Mouse (Mus musculus) forebrain, embryonic 12.5 days (tissue): ENCODE data around the gene Cd46. TPM values are rescaled to one million over a fixed set of nuclear protein-coding genes. Genes with fewer than 3 reads are reported as not detected.

ENCODE experiments used
- ATAC-seq: fragments of 200-750 bp; cut with Nextera tagmentation; 2 replicates; pipeline ENCODE4 v1.8.0; 2017; ENCODE audit warnings: moderate TSS enrichment; ENCODE audit not compliant: low FRiP score
- H3K27ac ChIP-seq: fragments of 300-500 bp; sonication (generic); 2 replicates; pipeline ENCODE4 v1.5.1; 2016; ENCODE audit warnings: mild to moderate bottlenecking
- H3K27me3 ChIP-seq: fragments of 300-500 bp; sonication (generic); 2 replicates; pipeline ENCODE4 v1.6.1; 2016; ENCODE audit warnings: mild to moderate bottlenecking
- H3K36me3 ChIP-seq: fragments of 300-500 bp; sonication (generic); replicated peaks from 2 replicates; pipeline ENCODE4 v1.6.1; 2016; ENCODE audit warnings: mild to moderate bottlenecking
- H3K4me1 ChIP-seq: fragments of 300-500 bp; sonication (generic); 2 replicates; pipeline ENCODE4 v1.6.1; 2016
- H3K4me2 ChIP-seq: fragments of 300-500 bp; sonication (generic); 2 replicates; pipeline ENCODE4 v1.6.1; 2016; ENCODE audit warnings: mild to moderate bottlenecking, moderate library complexity
- H3K4me3 ChIP-seq: fragments of 300-500 bp; sonication (generic); replicated peaks from 2 replicates; pipeline ENCODE4 v1.5.1; 2016; ENCODE audit warnings: mild to moderate bottlenecking
- H3K9ac ChIP-seq: fragments of 300-500 bp; sonication (generic); 2 replicates; pipeline ENCODE4 v1.6.1; 2016; ENCODE audit warnings: mild to moderate bottlenecking
- H3K9me3 ChIP-seq: fragments of 300-500 bp; sonication (generic); 2 replicates; pipeline ENCODE4 v1.6.1; 2016
- WGBS: fragments of 180-500 bp; shearing (Covaris S2); methylation state at CpG from one replicate; pipeline ENCODE4 v1.1.7; 2016; 5-methylcytosine and 5-hydroxymethylcytosine counted together
- polyA plus RNA-seq: library from polyadenylated mRNA; unstranded; fragments of >200 nt; fragmentation: Nextera tagmentation; extraction: Ambion mirVana; gene quantifications from 2 replicates; pipeline ENCODE4 v1.2.1, GENCODE M21; 2016

Cd46 gene
- polyA plus RNA-seq, 1 experiment from 2014 or later: 1.4 TPM

- Histone ChIP-seq H3K9ac (no peak overlapping the region), H3K27ac (no peak overlapping the region), H3K4me2 (no peak overlapping the region), H3K27me3 (no peaks in the 10 kb centered on the region), H3K4me1 (no peaks in the 10 kb centered on the region), H3K36me3 (no peaks in the 10 kb centered on the region), H3K9me3 (no peaks in the 10 kb centered on the region), H3K4me3 (no peak overlapping the region)
- ATAC-seq: peak; percentile 86
These were observed 51.6 kb downstream of the Cd46 start for GRCm38 (mm10) chr1:195040437-195040836.

GRCm38 (mm10) chr1:195038386-195038785, 53.7 kb downstream of the Cd46 start:
- no peaks in the 10 kb centered on the region for H3K4me1 ChIP-seq
- ATAC-seq: no peak
- no peak overlapping the region for H3K4me3 ChIP-seq
- no peaks in the 10 kb centered on the region for H3K9me3 ChIP-seq
- 74% methylated on average over 1 of the region's 1 CpGs for WGBS
- no peak overlapping the region for H3K27ac ChIP-seq
- H3K9ac ChIP-seq: no peak overlapping the region
- H3K27me3 ChIP-seq: no peaks in the 10 kb centered on the region
- no peaks in the 10 kb centered on the region for H3K36me3 ChIP-seq
- no peak overlapping the region for H3K4me2 ChIP-seq

- Histone ChIP-seq H3K9ac (no peak overlapping the region), H3K9me3 (no peaks in the 10 kb centered on the region), H3K4me1 (no peaks in the 10 kb centered on the region), H3K27ac (no peak overlapping the region), H3K4me2 (no peak overlapping the region), H3K36me3 (no peaks in the 10 kb centered on the region), H3K27me3 (no peaks in the 10 kb centered on the region), H3K4me3 (no peak overlapping the region)
- WGBS: 88% methylated on average over 1 of the region's 1 CpGs
- no peak for ATAC-seq
These were observed 54.1 kb downstream of the Cd46 start for GRCm38 (mm10) chr1:195037985-195038384.

GRCm38 (mm10) chr1:195037483-195037882, 54.6 kb downstream of the Cd46 start:
- 89% methylated on average over 6 of the region's 6 CpGs for WGBS
- no peak for ATAC-seq

GRCm38 (mm10) chr1:195033941-195034340, 58.1 kb downstream of the Cd46 start:
- Histone ChIP-seq H3K4me1 (no peaks in the 10 kb centered on the region), H3K9me3 (no peaks in the 10 kb centered on the region), H3K27ac (no peak overlapping the region), H3K36me3 (no peaks in the 10 kb centered on the region), H3K9ac (no peak overlapping the region), H3K27me3 (no peaks in the 10 kb centered on the region), H3K4me3 (no peak overlapping the region), H3K4me2 (no peak overlapping the region)
- no peak for ATAC-seq
- WGBS: 76% methylated on average over 1 of the region's 1 CpGs

More at GRCm38 (mm10) chr1:195037483-195037882, 54.6 kb downstream of the Cd46 start:
- Histone ChIP-seq H3K27me3 (no peaks in the 10 kb centered on the region), H3K9ac (no peak overlapping the region), H3K4me1 (no peaks in the 10 kb centered on the region), H3K27ac (no peak overlapping the region), H3K4me3 (no peak overlapping the region), H3K36me3 (no peaks in the 10 kb centered on the region), H3K4me2 (no peak overlapping the region), H3K9me3 (no peaks in the 10 kb centered on the region)

- WGBS: 94% methylated on average over 1 of the region's 1 CpGs
- H3K9ac ChIP-seq: no peak overlapping the region
- no peaks in the 10 kb centered on the region for H3K36me3 ChIP-seq
These were observed 59.3 kb downstream of the Cd46 start for GRCm38 (mm10) chr1:195032738-195033137.

GRCm38 (mm10) chr1:195031786-195032185, 60.3 kb downstream of the Cd46 start:
- no peak overlapping the region for H3K9ac ChIP-seq
- H3K36me3 ChIP-seq: no peaks in the 10 kb centered on the region
- no peak for ATAC-seq
- H3K27me3 ChIP-seq: no peaks in the 10 kb centered on the region
- no peak overlapping the region for H3K27ac ChIP-seq
- no peaks in the 10 kb centered on the region for H3K4me1 ChIP-seq
- H3K4me3 ChIP-seq: no peak overlapping the region
- no peaks in the 10 kb centered on the region for H3K9me3 ChIP-seq
- no peak overlapping the region for H3K4me2 ChIP-seq

More at GRCm38 (mm10) chr1:195032738-195033137, 59.3 kb downstream of the Cd46 start:
- H3K27ac ChIP-seq: no peak overlapping the region
- H3K4me2 ChIP-seq: no peak overlapping the region
- no peak for ATAC-seq
- no peaks in the 10 kb centered on the region for H3K27me3 ChIP-seq
- no peak overlapping the region for H3K4me3 ChIP-seq
- H3K4me1 ChIP-seq: no peaks in the 10 kb centered on the region
- no peaks in the 10 kb centered on the region for H3K9me3 ChIP-seq

- no peaks in the 10 kb centered on the region for H3K36me3 ChIP-seq
- H3K27ac ChIP-seq: no peak overlapping the region
- H3K9me3 ChIP-seq: no peaks in the 10 kb centered on the region
- no peak overlapping the region for H3K4me3 ChIP-seq
- 53% methylated on average over 1 of the region's 1 CpGs for WGBS
- no peak overlapping the region for H3K9ac ChIP-seq
- H3K27me3 ChIP-seq: no peaks in the 10 kb centered on the region
- no peak overlapping the region for H3K4me2 ChIP-seq
- no peaks in the 10 kb centered on the region for H3K4me1 ChIP-seq
- ATAC-seq: no peak
These were observed 64.5 kb downstream of the Cd46 start for GRCm38 (mm10) chr1:195027507-195027906.

GRCm38 (mm10) chr1:195023848-195024247, 68.2 kb downstream of the Cd46 start:
- H3K4me2 ChIP-seq: no peak overlapping the region
- WGBS: 93% methylated on average over 1 of the region's 1 CpGs
- no peaks in the 10 kb centered on the region for H3K27me3 ChIP-seq
- no peaks in the 10 kb centered on the region for H3K9me3 ChIP-seq
- H3K27ac ChIP-seq: no peak overlapping the region
- no peaks in the 10 kb centered on the region for H3K4me1 ChIP-seq
- no peak overlapping the region for H3K9ac ChIP-seq
- no peak for ATAC-seq
- no peak overlapping the region for H3K4me3 ChIP-seq
- H3K36me3 ChIP-seq: no peaks in the 10 kb centered on the region

- no peak for ATAC-seq
- no peak overlapping the region for H3K4me3 ChIP-seq
- H3K27me3 ChIP-seq: no peaks in the 10 kb centered on the region
- no peaks in the 10 kb centered on the region for H3K36me3 ChIP-seq
- no peak overlapping the region for H3K4me2 ChIP-seq
- no peak overlapping the region for H3K9ac ChIP-seq
- no peaks in the 10 kb centered on the region for H3K9me3 ChIP-seq
- no peaks in the 10 kb centered on the region for H3K4me1 ChIP-seq
- WGBS: 66% methylated on average over 2 of the region's 2 CpGs
- no peak overlapping the region for H3K27ac ChIP-seq
These were observed 70.2 kb downstream of the Cd46 start for GRCm38 (mm10) chr1:195021831-195022230.

GRCm38 (mm10) chr1:195019062-195019600, 72.9 kb downstream of the Cd46 start:
- Histone ChIP-seq H3K4me1 (no peaks in the 10 kb centered on the region), H3K4me3 (no peak overlapping the region), H3K9me3 (no peaks in the 10 kb centered on the region), H3K27me3 (no peaks in the 10 kb centered on the region), H3K9ac (no peak overlapping the region), H3K36me3 (no peaks in the 10 kb centered on the region), H3K27ac (no peak overlapping the region), H3K4me2 (no peak overlapping the region)
- ATAC-seq: no peak
- 95% methylated on average over 5 of the region's 5 CpGs for WGBS

GRCm38 (mm10) chr1:195018089-195018999, 73.7 kb downstream of the Cd46 start:
- Histone ChIP-seq H3K4me2 (no peak overlapping the region), H3K27me3 (no peaks in the 10 kb centered on the region), H3K27ac (no peak overlapping the region), H3K9me3 (no peaks in the 10 kb centered on the region), H3K4me3 (no peak overlapping the region), H3K9ac (no peak overlapping the region), H3K36me3 (no peaks in the 10 kb centered on the region), H3K4me1 (no peaks in the 10 kb centered on the region)
- peak; percentile 61; the same call in 1 of the 2 replicates for ATAC-seq
- WGBS: 86% methylated on average over 9 of the region's 9 CpGs

- WGBS: 94% methylated on average over 4 of the region's 4 CpGs
- Histone ChIP-seq H3K9me3 (no peaks in the 10 kb centered on the region), H3K27me3 (no peaks in the 10 kb centered on the region), H3K9ac (no peak overlapping the region), H3K27ac (no peak overlapping the region), H3K4me3 (no peak overlapping the region), H3K36me3 (no peaks in the 10 kb centered on the region), H3K4me2 (no peak overlapping the region), H3K4me1 (no peaks in the 10 kb centered on the region)
- 0 out of 2 replicates have a peak, but pooled peaks have one; percentile 9 for ATAC-seq
These were observed 74.4 kb downstream of the Cd46 start for GRCm38 (mm10) chr1:195017626-195018025.
